Mouse (Mus musculus) spleen, postnatal 14 days (tissue): ENCODE results near the gene Dcun1d2.

ENCODE experiments used
- DNase-seq, 2 experiments: peaks; one replicate each; pipeline ENCODE4 v3.0.0; 2021 to 2022; ENCODE audit warnings: low spot score in 2 of 2

Dcun1d2 gene

DNA sequence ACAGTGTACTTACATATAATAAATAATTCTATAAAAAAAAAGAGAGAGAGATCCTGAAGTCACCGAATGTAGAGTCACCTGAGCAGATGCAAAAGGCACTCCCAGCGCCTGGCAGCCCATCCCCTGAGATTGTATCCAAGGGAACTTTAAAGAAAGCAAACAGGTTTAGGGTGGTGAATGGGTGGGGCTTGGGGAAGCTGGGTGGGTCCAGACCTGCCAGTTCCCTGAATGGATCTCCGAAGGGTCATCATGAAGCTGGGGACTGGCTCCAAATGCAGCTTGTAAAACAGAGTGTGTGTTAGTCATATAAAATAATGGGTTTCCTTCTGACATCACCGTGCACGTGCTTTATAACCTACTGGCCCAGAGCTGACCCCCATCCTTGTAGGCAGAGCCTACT is 81.6 kb downstream of the Dcun1d2 start:
- DNase-seq = no peak
